Mouse (Mus musculus) layer of hippocampus, postnatal 14 days (tissue): ENCODE data around the gene E030030I06Rik. TPM values are rescaled to one million over a fixed set of nuclear protein-coding genes. Genes with fewer than 3 reads are reported as not detected.
"Not testable (repeated sequence)": the region's sequence is repeated elsewhere in the genome, so short reads cannot be mapped to it uniquely, and the experiment has no call there.

Experiments
- DNase-seq, 2 experiments: peaks; one replicate each; pipeline ENCODE4 v3.0.0; 2021 to 2022; ENCODE audit warnings: low spot score in 2 of 2, mixed read lengths in 1 of 2
- total RNA-seq, 2 experiments: library from RNA; stranded (reverse); gene quantifications; 2 replicates each; pipeline ENCODE4 v1.2.3; 2021

The E030030I06Rik gene
- total RNA-seq, 2 experiments from 2014 or later = 1.9 to 3.7 TPM

GRCm38 (mm10) chr10:22153147-22153690 lies 4.1 kb upstream of the E030030I06Rik start:
- not testable (repeated sequence) for DNase-seq

GRCm38 (mm10) chr10:22151863-22152640 lies 3.0 kb upstream of the E030030I06Rik start:
- DNase-seq = not testable (repeated sequence)

GRCm38 (mm10) chr10:22151056-22151862 lies 2.2 kb upstream of the E030030I06Rik start:
- DNase-seq = not testable (repeated sequence)

- no peak for DNase-seq
These were observed 1.5 kb upstream of the E030030I06Rik start for GRCm38 (mm10) chr10:22150593-22150992.

- no peak for DNase-seq
These were observed 808 bp upstream of the E030030I06Rik start for GRCm38 (mm10) chr10:22149691-22150465.

- no peak for DNase-seq
These were observed 513 bp downstream of the E030030I06Rik start for GRCm38 (mm10) chr10:22148441-22149072.

- DNase-seq = no peak
These were observed 6.1 kb downstream of the E030030I06Rik start for GRCm38 (mm10) chr10:22142926-22143325.

- not testable (repeated sequence) for DNase-seq
These were observed 6.9 kb downstream of the E030030I06Rik start for GRCm38 (mm10) chr10:22142194-22142593.

GRCm38 (mm10) chr10:22140665-22141280 lies 8.3 kb downstream of the E030030I06Rik start:
- DNase-seq = peak; percentile 67 to 68

GRCm38 (mm10) chr10:22074531-22074930 lies 74.5 kb downstream of the E030030I06Rik start:
- no peak for DNase-seq

- DNase-seq = no peak
These were observed 76.3 kb downstream of the E030030I06Rik start for GRCm38 (mm10) chr10:22072739-22073138.

GRCm38 (mm10) chr10:22070576-22070975 lies 78.5 kb downstream of the E030030I06Rik start:
- DNase-seq = no peak

- no peak for DNase-seq
These were observed 78.9 kb downstream of the E030030I06Rik start for GRCm38 (mm10) chr10:22070168-22070567.

- not testable (repeated sequence) for DNase-seq
These were observed 81.1 kb downstream of the E030030I06Rik start, which contains the start of gene 4930444G20Rik for GRCm38 (mm10) chr10:22067979-22068378. Gene 4930444G20Rik, minus strand, starts transcription at chr10:22068079.

Other genes starting within 250 kb of the E030030I06Rik start
- gene 4930444G20Rik, start 81.2 kb downstream of the E030030I06Rik start, total RNA-seq = not detected
- not detected for gene Raet1e, start 9.3 kb upstream of the E030030I06Rik start, total RNA-seq
- not detected for gene H60b, start 9.3 kb upstream of the E030030I06Rik start, total RNA-seq
- gene Raet1d, start 211.3 kb upstream of the E030030I06Rik start, total RNA-seq = not detected